Mouse (Mus musculus): ENCODE data around the gene Birc5. TPM values are rescaled to one million over a fixed set of nuclear protein-coding genes. Genes with fewer than 3 reads are reported as not detected.

Birc5 gene
- polyA plus RNA-seq, 1 experiment: 11.6 TPM

DNA sequence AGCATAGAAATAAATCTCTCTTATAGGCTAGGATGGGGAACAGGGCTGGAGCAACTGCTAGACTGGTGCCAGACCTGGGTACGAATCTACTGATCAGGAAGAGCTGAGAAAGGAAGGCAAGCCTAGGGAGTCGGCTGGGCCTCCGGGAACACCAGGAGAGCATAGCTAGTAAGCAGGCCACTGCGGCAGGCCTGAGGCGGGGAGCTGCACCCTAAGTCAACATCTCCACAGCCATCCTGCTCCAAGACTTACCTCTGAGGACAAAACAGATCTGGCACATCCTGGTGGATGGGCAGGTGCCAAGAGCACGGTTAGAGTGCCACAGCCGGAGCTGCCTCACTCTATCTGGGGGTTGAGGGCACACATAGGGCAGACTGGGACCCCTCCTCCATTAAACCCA, 28.9 kb upstream of the Birc5 start:
- no peaks in the 10 kb centered on the region for H3K27me3 ChIP-seq (ENCODE audit: control insufficient read depth, insufficient read depth, low read length)
- WGBS: 97% methylated on average over 7 of the region's 7 CpGs
- H3K27ac ChIP-seq (ENCODE audit: insufficient read depth, low read length): no peak overlapping the region
- no peak overlapping the region for H3K4me3 ChIP-seq (ENCODE audit: extremely low read depth, insufficient read depth, insufficient read length)
- peaks cover 32% of the 10 kb centered on the region for H3K36me3 ChIP-seq (ENCODE audit: control insufficient read depth, insufficient read depth, low read length)
- no peak for DNase-seq (ENCODE audit: low read depth in 1 of 2, low spot score in 2 of 2)
- peaks cover 8% of the 10 kb centered on the region; the same call in 1 of the 2 replicates for H3K4me1 ChIP-seq (ENCODE audit: control insufficient read depth, insufficient read depth, insufficient read length)
- TF ChIP-seq CTCF (IDR thresholded peaks at IDR 0.05; ENCODE audit: extremely low read depth, insufficient read depth, insufficient read length, insufficient replicate concordance) (no peak), POLR2A (IDR thresholded peaks at IDR 0.05; ENCODE audit: low read depth, low read length) (no peak)

DNA sequence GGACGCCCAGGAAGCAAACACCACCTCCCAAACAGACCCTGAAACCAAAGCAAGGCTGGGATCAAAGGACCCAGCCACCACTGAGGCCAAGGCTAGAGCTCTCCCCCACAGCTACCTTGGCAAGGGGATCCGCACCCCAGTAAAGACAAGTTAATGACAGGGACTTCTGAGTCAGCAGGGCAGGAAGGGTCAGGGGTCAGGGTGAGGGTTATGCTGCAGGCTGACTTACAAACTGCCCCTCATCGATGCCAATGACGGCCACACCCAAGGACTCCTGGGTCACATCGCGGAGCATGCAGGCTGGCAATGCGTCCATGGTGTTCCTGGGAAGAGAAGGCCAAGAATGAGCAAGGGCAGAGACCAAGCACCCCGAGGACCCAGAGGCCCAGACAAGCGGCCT, 27.2 kb upstream of the Birc5 start:
- H3K36me3 ChIP-seq (ENCODE audit: control insufficient read depth, insufficient read depth, low read length): peaks cover 24% of the 10 kb centered on the region
- H3K4me1 ChIP-seq (ENCODE audit: control insufficient read depth, insufficient read depth, insufficient read length): peaks cover 11% of the 10 kb centered on the region; the same call in 1 of the 2 replicates
- WGBS: 96% methylated on average over 9 of the region's 9 CpGs
- no peak overlapping the region for H3K27ac ChIP-seq (ENCODE audit: insufficient read depth, low read length)
- TF ChIP-seq POLR2A (IDR thresholded peaks at IDR 0.05; ENCODE audit: low read depth, low read length) (no peak), CTCF (IDR thresholded peaks at IDR 0.05; ENCODE audit: extremely low read depth, insufficient read depth, insufficient read length, insufficient replicate concordance) (no peak)
- no peak for DNase-seq (ENCODE audit: low read depth in 1 of 2, low spot score in 2 of 2)
- no peaks in the 10 kb centered on the region for H3K27me3 ChIP-seq (ENCODE audit: control insufficient read depth, insufficient read depth, low read length)
- H3K4me3 ChIP-seq (ENCODE audit: extremely low read depth, insufficient read depth, insufficient read length): no peak overlapping the region

DNA sequence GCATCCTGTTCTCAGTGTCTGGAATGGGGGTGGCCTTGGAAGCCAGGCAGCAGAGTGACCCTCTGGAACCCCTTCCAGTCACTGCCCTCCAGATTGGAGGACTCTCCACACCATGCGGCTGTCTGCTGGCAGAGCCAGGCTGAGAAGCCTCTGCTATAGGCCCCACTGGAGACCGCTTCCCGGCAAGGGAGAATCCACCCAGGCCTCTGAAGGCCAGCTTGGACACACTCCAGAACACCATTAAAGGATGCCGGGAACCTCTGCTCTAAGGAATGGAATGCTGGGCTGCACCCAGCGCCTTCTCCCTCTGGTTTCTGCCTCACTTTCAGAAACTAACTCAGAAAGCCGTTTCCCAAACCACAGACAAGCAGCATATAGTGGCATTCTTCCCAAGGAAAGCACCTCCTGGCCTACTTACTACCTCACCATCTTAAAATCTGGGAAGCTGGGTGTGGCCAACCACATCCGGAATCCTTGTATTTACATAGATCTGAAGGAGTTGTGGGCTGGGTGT, 26.3 kb upstream of the Birc5 start:
- 81% methylated on average over 7 of the region's 7 CpGs for WGBS
- Histone ChIP-seq H3K27ac (ENCODE audit: insufficient read depth, low read length) (peak overlapping the region; percentile 50), H3K4me3 (ENCODE audit: extremely low read depth, insufficient read depth, insufficient read length) (no peak overlapping the region), H3K36me3 (ENCODE audit: control insufficient read depth, insufficient read depth, low read length) (peaks cover 19% of the 10 kb centered on the region), H3K4me1 (ENCODE audit: control insufficient read depth, insufficient read depth, insufficient read length) (peaks cover 14% of the 10 kb centered on the region; the same call in 1 of the 2 replicates), H3K27me3 (ENCODE audit: control insufficient read depth, insufficient read depth, low read length) (no peaks in the 10 kb centered on the region)
- TF ChIP-seq CTCF (IDR thresholded peaks at IDR 0.05; ENCODE audit: extremely low read depth, insufficient read depth, insufficient read length, insufficient replicate concordance): no peak
- no peak for TF ChIP-seq POLR2A (IDR thresholded peaks at IDR 0.05; ENCODE audit: low read depth, low read length)
- no peak for DNase-seq (ENCODE audit: low read depth in 1 of 2, low spot score in 2 of 2)

DNA sequence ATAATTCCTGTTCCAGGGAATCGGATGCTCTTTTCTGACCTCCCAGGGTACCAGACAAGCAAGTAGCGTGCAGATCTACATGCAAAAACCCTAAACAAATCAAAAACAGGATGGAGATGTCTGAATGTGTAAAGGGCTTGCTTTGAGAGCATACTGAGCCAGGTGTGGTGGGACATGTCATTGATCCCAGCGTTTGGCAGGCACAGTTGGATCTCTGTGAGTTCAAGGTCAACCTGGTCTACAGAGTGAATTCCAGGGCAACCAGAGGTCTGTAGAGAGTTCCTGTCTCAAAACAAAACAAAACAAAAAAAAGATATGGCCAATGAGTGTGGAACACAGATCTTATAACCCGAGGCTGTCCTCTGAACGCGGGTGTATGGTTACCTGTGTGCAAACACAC, 25.6 kb upstream of the Birc5 start:
- TF ChIP-seq CTCF (IDR thresholded peaks at IDR 0.05; ENCODE audit: extremely low read depth, insufficient read depth, insufficient read length, insufficient replicate concordance) (no peak), POLR2A (IDR thresholded peaks at IDR 0.05; ENCODE audit: low read depth, low read length) (no peak)
- Histone ChIP-seq H3K36me3 (ENCODE audit: control insufficient read depth, insufficient read depth, low read length) (peaks cover 15% of the 10 kb centered on the region), H3K4me3 (ENCODE audit: extremely low read depth, insufficient read depth, insufficient read length) (no peak overlapping the region), H3K27ac (ENCODE audit: insufficient read depth, low read length) (no peak overlapping the region), H3K27me3 (ENCODE audit: control insufficient read depth, insufficient read depth, low read length) (no peaks in the 10 kb centered on the region), H3K4me1 (ENCODE audit: control insufficient read depth, insufficient read depth, insufficient read length) (peaks cover 19% of the 10 kb centered on the region; the same call in 1 of the 2 replicates)
- 92% methylated on average over 6 of the region's 6 CpGs for WGBS
- no peak for DNase-seq (ENCODE audit: low read depth in 1 of 2, low spot score in 2 of 2)

DNA sequence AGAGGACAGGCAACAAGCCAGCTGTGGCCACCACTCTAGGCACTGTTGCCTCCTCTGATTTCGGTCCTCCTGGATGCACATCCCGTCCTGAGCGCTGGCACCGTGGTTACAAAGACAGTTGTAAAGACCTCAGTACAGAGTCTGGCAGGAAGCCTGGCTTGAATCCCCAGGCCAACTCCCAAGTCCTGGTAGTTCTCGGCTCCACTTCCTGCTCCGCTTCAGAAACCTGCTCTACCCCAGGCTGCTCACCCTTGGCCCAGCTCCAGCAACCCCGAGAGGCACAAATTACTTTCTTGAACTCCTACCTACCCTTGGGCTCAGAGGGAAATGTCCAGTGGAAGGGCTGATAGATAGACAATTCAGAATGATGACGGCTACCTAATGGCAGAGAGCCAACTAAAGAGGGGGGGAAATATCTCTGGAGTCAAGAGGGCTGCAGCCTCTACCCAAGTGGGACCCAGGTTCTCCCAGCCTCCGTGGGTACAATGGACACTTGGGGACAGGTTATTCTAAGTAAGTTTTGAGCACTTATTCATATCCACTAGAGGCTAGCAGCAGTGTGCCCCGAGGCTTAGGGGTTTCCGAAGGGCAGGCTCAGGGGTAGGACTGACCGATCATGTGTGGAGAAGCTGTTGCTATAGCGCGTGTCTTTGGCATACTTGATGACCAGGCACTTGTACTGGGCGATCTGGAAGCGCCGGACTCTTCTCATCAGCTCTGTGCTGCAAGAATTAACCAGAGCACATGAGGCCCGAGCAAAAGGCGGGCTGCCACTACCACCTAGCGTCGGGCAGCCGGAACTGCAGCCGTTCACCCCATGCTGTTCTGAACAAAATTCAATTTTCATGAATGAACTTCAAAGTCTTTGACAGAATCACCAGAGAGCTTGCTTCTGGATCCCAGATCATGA, 24.7 kb upstream of the Birc5 start:
- WGBS: 22% methylated on average over 23 of the region's 23 CpGs
- Histone ChIP-seq H3K27me3 (ENCODE audit: control insufficient read depth, insufficient read depth, low read length) (no peaks in the 10 kb centered on the region), H3K27ac (ENCODE audit: insufficient read depth, low read length) (peak overlapping the region; percentile 3; the same call in 1 of the 2 replicates), H3K36me3 (ENCODE audit: control insufficient read depth, insufficient read depth, low read length) (peaks cover 12% of the 10 kb centered on the region), H3K4me3 (ENCODE audit: extremely low read depth, insufficient read depth, insufficient read length) (peak overlapping the region; percentile 28; the same call in 1 of the 2 replicates), H3K4me1 (ENCODE audit: control insufficient read depth, insufficient read depth, insufficient read length) (peaks cover 27% of the 10 kb centered on the region; the same call in 1 of the 2 replicates)
- DNase-seq (ENCODE audit: low read depth in 1 of 2, low spot score in 2 of 2): peak; percentile 50 to 69
- TF ChIP-seq CTCF (IDR thresholded peaks at IDR 0.05; ENCODE audit: extremely low read depth, insufficient read depth, insufficient read length, insufficient replicate concordance) (peak; percentile 99), POLR2A (IDR thresholded peaks at IDR 0.05; ENCODE audit: low read depth, low read length) (no peak)

DNA sequence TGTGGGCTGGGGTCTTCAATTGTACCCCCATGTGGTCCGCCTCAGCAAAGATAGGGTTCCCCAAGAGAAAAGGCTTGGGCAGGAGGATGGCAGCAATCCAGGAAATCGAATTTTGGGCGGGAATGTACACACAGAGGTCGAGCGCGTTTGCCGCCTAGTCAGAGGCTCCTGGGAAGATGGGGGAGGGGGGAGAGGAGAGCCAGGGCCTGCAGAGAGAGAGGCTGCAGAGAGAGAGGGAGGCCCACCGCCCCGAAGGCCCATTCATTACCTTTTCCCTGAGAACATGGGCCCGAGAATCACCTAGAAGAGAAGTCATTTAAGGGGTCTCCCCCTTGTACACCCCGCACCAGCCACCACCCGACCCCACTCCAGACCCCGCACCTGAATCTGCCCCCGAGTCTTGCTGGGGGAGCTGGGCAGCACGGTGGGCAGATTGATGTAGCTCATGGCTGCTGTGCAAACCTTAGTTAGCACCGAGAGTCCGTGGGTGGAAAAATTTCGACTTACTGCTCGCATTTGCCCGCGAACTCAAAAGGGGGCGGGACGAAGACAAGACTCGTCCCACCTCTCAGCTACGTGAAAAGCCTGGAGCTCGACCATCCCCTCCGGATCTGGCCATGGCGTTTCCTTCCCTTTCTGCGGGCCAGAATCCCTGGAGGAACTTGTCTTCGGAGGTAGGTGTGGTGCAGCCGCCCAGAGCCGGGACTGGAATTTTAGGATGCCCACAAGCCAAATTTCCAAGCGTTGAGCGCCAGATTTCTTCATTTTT, 23.5 kb upstream of the Birc5 start, which contains the start of the genes Afmid and Tk1:
Gene Afmid, plus strand, starts transcription at position 592 of the 769 bp plus-strand sequence.
Gene Tk1, minus strand, starts transcription at position 760 of the 769 bp plus-strand sequence.
- peak within 1 kb of the TSS; percentile 94 for H3K27ac ChIP-seq (ENCODE audit: insufficient read depth, low read length)
- H3K36me3 ChIP-seq (ENCODE audit: control insufficient read depth, insufficient read depth, low read length): peaks cover 6% of the 10 kb centered on the region
- peak; percentile 29 to 41 for DNase-seq (ENCODE audit: low read depth in 1 of 2, low spot score in 2 of 2)
- peaks cover 27% of the 10 kb centered on the region; the same call in 1 of the 2 replicates for H3K4me1 ChIP-seq (ENCODE audit: control insufficient read depth, insufficient read depth, insufficient read length)
- H3K4me3 ChIP-seq (ENCODE audit: extremely low read depth, insufficient read depth, insufficient read length): peak within 1 kb of the TSS; percentile 38
- H3K27me3 ChIP-seq (ENCODE audit: control insufficient read depth, insufficient read depth, low read length): no peaks in the 10 kb centered on the region
- no peak for TF ChIP-seq CTCF (IDR thresholded peaks at IDR 0.05; ENCODE audit: extremely low read depth, insufficient read depth, insufficient read length, insufficient replicate concordance)
- no peak for TF ChIP-seq POLR2A (IDR thresholded peaks at IDR 0.05; ENCODE audit: low read depth, low read length)
- 2% methylated on average over 34 of the region's 34 CpGs for WGBS

Measured in spleen, adult 2 months (tissue).